ENCODE assay signal across 34 mouse cellular contexts in the genomic region with DNA sequence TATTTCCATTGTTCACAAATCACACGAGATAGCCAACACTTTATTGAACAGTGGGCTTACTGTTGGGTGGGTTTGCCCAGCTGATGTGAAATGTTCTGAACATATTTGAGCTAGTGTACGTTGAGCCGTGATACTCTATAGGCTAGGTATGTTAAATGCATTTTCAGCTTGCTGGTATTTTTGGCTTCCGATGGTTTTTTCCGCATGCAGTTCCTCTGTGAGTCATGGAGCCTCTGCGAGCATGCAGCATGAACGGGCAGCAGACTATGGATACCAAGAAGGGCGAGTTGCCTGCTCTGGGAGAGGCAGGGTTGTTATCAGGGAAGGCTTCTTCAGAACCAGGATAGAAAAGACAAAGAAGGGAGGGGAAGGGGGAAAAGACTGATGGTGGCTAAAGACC. TPM values are rescaled to one million over a fixed set of nuclear protein-coding genes. Genes with fewer than 3 reads are reported as not detected.
A peak's percentile ranks its signal among the peaks of the same experiment; 100 is the strongest.
DNase-seq lines count a peak whose midpoint lies in the region; ATAC-seq and TF ChIP-seq lines count a peak whose summit lies in the region.
"Had no signal": no experiment of that assay in that cellular context is flagged by ENCODE, and none has a peak within 500 bp of the region (broad histone marks: within the 10 kb centered on the region; RNA-seq: fewer than 3 reads in every experiment).

No protein-coding gene starts in this region.

- 95% methylated on average over 8 of the region's 8 CpGs for WGBS in intestine, embryonic 14.5 days
- 90% methylated on average over 8 of the region's 8 CpGs for WGBS in intestine, embryonic 16.5 days
- 90% methylated on average over 8 of the region's 8 CpGs for whole genome bisulfite sequencing in kidney, adult 2 months

- H3K27ac ChIP-seq in intestine, embryonic 14.5 days (ENCODE audit: low read depth) = no peak overlapping the region
- no peak overlapping the region for H3K27ac ChIP-seq in intestine, embryonic 16.5 days (ENCODE audit: low read length)
- no peak overlapping the region for H3K27ac ChIP-seq in kidney, adult 2 months (ENCODE audit: insufficient read depth, low read depth, low read length)
- H3K27ac ChIP-seq: embryonic facial prominence, embryonic 10.5 days; embryonic facial prominence, embryonic 13.5 days; forebrain, embryonic 12.5 days; forebrain, embryonic 15.5 days; gastrocnemius, adult 2 months; heart, embryonic 10.5 days; heart, embryonic 13.5 days; hindbrain, embryonic 14.5 days; hindbrain, postnatal 0 days had no signal

- TF ChIP-seq POLR2A in kidney, adult 2 months (IDR thresholded peaks at IDR 0.05; ENCODE audit: low read depth, low read length) = no peak

- no peak for TF ChIP-seq CTCF in kidney, adult 2 months (conservative IDR thresholded peaks at IDR 0.05; ENCODE audit: insufficient read depth, insufficient read length, low read depth, low read length)

- DNase-seq in intestine, embryonic 14.5 days (ENCODE audit: low spot score) = peak; percentile 40
- DNase-seq in right cerebral cortex, adult 2 months (ENCODE audit: low spot score in 2 of 2) = peak; percentile 31 to 38
- DNase-seq in right cerebral cortex, postnatal 36 days (ENCODE audit: low spot score in 2 of 2) = no peak
- peak; percentile 25 for DNase-seq in 3T3-L1 (ENCODE audit: low read depth, low spot score)
- DNase-seq in brain, adult 2 months (ENCODE audit: low read depth, low spot score) = peak; percentile 43
- DNase-seq in urinary bladder, adult 18-20 months (ENCODE audit: low spot score in 2 of 2) = no peak
- no peak for DNase-seq in kidney, adult 2 months
- DNase-seq: adrenal gland, adult 2 months; adrenal gland, postnatal 14 days; B cell, adult 2 months; cerebellum, adult 11-12 months; cerebellum, adult 8-10 months; cerebellum, postnatal 10 days; cerebellum, postnatal 36 days; embryo, embryonic 11 days; gastrocnemius, adult 2 months; gastrocnemius, postnatal 14 days; heart, postnatal 14 days; heart, postnatal 4 days had no signal

- no peak overlapping the region for H3K4me3 ChIP-seq in intestine, embryonic 14.5 days (ENCODE audit: low read depth, low read length)
- no peak overlapping the region for H3K4me3 ChIP-seq in intestine, embryonic 16.5 days (ENCODE audit: low read length)
- no peak overlapping the region for H3K4me3 ChIP-seq in kidney, adult 2 months (ENCODE audit: insufficient read depth, low read depth, low read length)
- H3K4me3 ChIP-seq: embryonic facial prominence, embryonic 10.5 days; embryonic facial prominence, embryonic 13.5 days; erythroblast, embryonic 14.5 days; forebrain, embryonic 12.5 days; forebrain, embryonic 15.5 days; gastrocnemius, adult 2 months; heart, embryonic 10.5 days; heart, embryonic 13.5 days had no signal

- ATAC-seq in intestine, embryonic 14.5 days (replicated peaks; ENCODE audit: low FRiP score, low TSS enrichment, low read depth) = no peak
- no peak for ATAC-seq in intestine, embryonic 16.5 days
- ATAC-seq: forebrain, embryonic 15.5 days; hindbrain, postnatal 0 days had no signal

- H3K9me3 ChIP-seq in intestine, embryonic 14.5 days (ENCODE audit: control insufficient read depth, low read length) = no peaks in the 10 kb centered on the region
- H3K9me3 ChIP-seq in intestine, embryonic 16.5 days (ENCODE audit: control insufficient read depth, low read length) = no peaks in the 10 kb centered on the region
- H3K9me3 ChIP-seq: embryonic facial prominence, embryonic 10.5 days; embryonic facial prominence, embryonic 13.5 days; forebrain, embryonic 12.5 days; forebrain, embryonic 15.5 days; G1E; heart, embryonic 10.5 days; heart, embryonic 13.5 days had no signal

- H3K36me3 ChIP-seq in intestine, embryonic 14.5 days (ENCODE audit: control insufficient read depth, insufficient read depth, low read length) = peaks cover 85% of the 10 kb centered on the region
- H3K36me3 ChIP-seq in intestine, embryonic 16.5 days (ENCODE audit: control insufficient read depth, insufficient read depth, low read length) = peaks cover 5% of the 10 kb centered on the region
- no peaks in the 10 kb centered on the region; the same call in 1 of the 2 replicates for H3K36me3 ChIP-seq in kidney, adult 2 months (ENCODE audit: control insufficient read depth, insufficient read depth, low read length)
- H3K36me3 ChIP-seq: forebrain, embryonic 12.5 days; forebrain, embryonic 15.5 days had no signal

- H3K4me1 ChIP-seq in intestine, embryonic 14.5 days (replicated peaks; ENCODE audit: control insufficient read depth, insufficient read depth, low read length) = no peaks in the 10 kb centered on the region
- no peaks in the 10 kb centered on the region for H3K4me1 ChIP-seq in intestine, embryonic 16.5 days (ENCODE audit: control insufficient read depth, insufficient read depth, low read length)
- H3K4me1 ChIP-seq in kidney, adult 2 months (ENCODE audit: control insufficient read depth, insufficient read depth, low read length) = no peaks in the 10 kb centered on the region
- H3K4me1 ChIP-seq: embryonic facial prominence, embryonic 10.5 days; embryonic facial prominence, embryonic 13.5 days; forebrain, embryonic 12.5 days; heart, embryonic 10.5 days; heart, embryonic 13.5 days had no signal

- no peak overlapping the region for H3K4me2 ChIP-seq in intestine, embryonic 14.5 days (ENCODE audit: low read length)
- no peak overlapping the region for H3K4me2 ChIP-seq in intestine, embryonic 16.5 days (ENCODE audit: low read depth, low read length)
- H3K4me2 ChIP-seq: embryonic facial prominence, embryonic 13.5 days; forebrain, embryonic 12.5 days; forebrain, embryonic 15.5 days; heart, embryonic 13.5 days; hindbrain, embryonic 14.5 days had no signal

- no peaks in the 10 kb centered on the region for H3K27me3 ChIP-seq in intestine, embryonic 14.5 days (replicated peaks; ENCODE audit: control insufficient read depth, insufficient read depth, low read length)
- H3K27me3 ChIP-seq in intestine, embryonic 16.5 days (replicated peaks; ENCODE audit: control insufficient read depth, insufficient read depth, low read length) = no peaks in the 10 kb centered on the region
- no peaks in the 10 kb centered on the region for H3K27me3 ChIP-seq in kidney, adult 2 months (replicated peaks; ENCODE audit: control insufficient read depth, insufficient read depth, low read length)
- H3K27me3 ChIP-seq: CH12.LX; embryonic facial prominence, embryonic 13.5 days; forebrain, embryonic 12.5 days; forebrain, embryonic 15.5 days; heart, embryonic 13.5 days had no signal

- H3K9ac ChIP-seq in intestine, embryonic 14.5 days (ENCODE audit: low read length) = no peak overlapping the region
- H3K9ac ChIP-seq in intestine, embryonic 16.5 days (ENCODE audit: low read depth, low read length) = no peak overlapping the region
- H3K9ac ChIP-seq: embryonic facial prominence, embryonic 13.5 days; forebrain, embryonic 12.5 days; forebrain, embryonic 15.5 days; heart, embryonic 13.5 days; hindbrain, embryonic 14.5 days had no signal

RNA-seq across cellular contexts. Expression of a gene that starts 14.6 kb away (rescaled TPM):
- 46.7 and 54.7 TPM in 2 replicates for polyA plus RNA-seq in intestine, embryonic 14.5 days (2014; fragmentation: Nextera tagmentation; extraction: Ambion mirVana)
- polyA plus RNA-seq in intestine, embryonic 16.5 days (2015; fragmentation: Nextera tagmentation; extraction: Ambion mirVana) = 43.7 and 47.7 TPM in 2 replicates
- polyA plus RNA-seq in kidney, adult 2 months (2012; rRNA removed) = 60.8 and 62.2 TPM in 2 replicates

RNA-seq across cellular contexts. Expression of a gene that starts 29.2 kb away (rescaled TPM):
- not detected in 2 replicates for polyA plus RNA-seq in intestine, embryonic 14.5 days (2014; fragmentation: Nextera tagmentation; extraction: Ambion mirVana)
- 1.0 TPM in 1 of 2 replicates, not detected in the other for polyA plus RNA-seq in intestine, embryonic 16.5 days (2015; fragmentation: Nextera tagmentation; extraction: Ambion mirVana)
- 0.16 TPM in 1 of 2 replicates, not detected in the other for polyA plus RNA-seq in kidney, adult 2 months (2012; rRNA removed)
- polyA plus RNA-seq: adrenal gland, adult 2 months; cortical plate, adult 2 months; erythroblast, embryonic 14.5 days; forebrain, embryonic 12.5 days; forebrain, embryonic 15.5 days; G1E; hindbrain, embryonic 11.5 days; hindbrain, embryonic 14.5 days; hindbrain, postnatal 0 days had no signal

RNA-seq across cellular contexts. Expression of a gene that starts 37.0 kb away (rescaled TPM):
- not detected in 2 replicates for polyA plus RNA-seq in intestine, embryonic 14.5 days (2014; fragmentation: Nextera tagmentation; extraction: Ambion mirVana)
- not detected in 2 replicates for polyA plus RNA-seq in intestine, embryonic 16.5 days (2015; fragmentation: Nextera tagmentation; extraction: Ambion mirVana)
- polyA plus RNA-seq in kidney, adult 2 months (2012; rRNA removed) = 0.28 TPM in 1 of 2 replicates, not detected in the other
- polyA plus RNA-seq: adrenal gland, adult 2 months; brain, embryonic 14.5 days; cortical plate, adult 2 months; embryonic facial prominence, embryonic 10.5 days; forebrain, embryonic 12.5 days; forebrain, embryonic 15.5 days; hindbrain, embryonic 11.5 days; hindbrain, embryonic 14.5 days; hindbrain, postnatal 0 days had no signal

Comparison
In these comparisons a context has a peak if more than half of its experiments do, and no peak if none do; other contexts are left out.
1. DNase-seq: peak in intestine, embryonic 14.5 days (single experiment), right cerebral cortex, adult 2 months (2 of 2), 3T3-L1 (single experiment) and brain, adult 2 months (single experiment); none in right cerebral cortex, postnatal 36 days (0 of 2), urinary bladder, adult 18-20 months (0 of 2) and kidney, adult 2 months (single experiment).